Mouse (Mus musculus) heart, postnatal 0 days (tissue): Measurements from ENCODE around the gene Abhd14a.

Experiments used
- CTCF ChIP-seq: IDR thresholded peaks from 2 replicates; pipeline ENCODE4 v1.5.1; 2016; ENCODE audit warnings: antibody characterized with exemption, control low read depth, low read depth
- EP300 ChIP-seq: IDR thresholded peaks from 2 replicates; pipeline ENCODE4 v1.6.1; 2016; ENCODE audit warnings: antibody characterized with exemption, low read depth

- no peak for TF ChIP-seq CTCF
- no peak for TF ChIP-seq EP300
These were observed 33.1 kb upstream of the Abhd14a start for GRCm38 (mm10) chr9:106480541-106480940.
